Mouse (Mus musculus): ENCODE measurements around the gene Miga2. TPM values are rescaled to one million over a fixed set of nuclear protein-coding genes. Genes with fewer than 3 reads are reported as not detected.
A peak's percentile ranks its signal among the peaks of the same experiment; 100 is the strongest.

The Miga2 gene
- total and polyA plus RNA-seq, 2 experiments from 2014 or later: 28.6 to 70.8 TPM

DNA sequence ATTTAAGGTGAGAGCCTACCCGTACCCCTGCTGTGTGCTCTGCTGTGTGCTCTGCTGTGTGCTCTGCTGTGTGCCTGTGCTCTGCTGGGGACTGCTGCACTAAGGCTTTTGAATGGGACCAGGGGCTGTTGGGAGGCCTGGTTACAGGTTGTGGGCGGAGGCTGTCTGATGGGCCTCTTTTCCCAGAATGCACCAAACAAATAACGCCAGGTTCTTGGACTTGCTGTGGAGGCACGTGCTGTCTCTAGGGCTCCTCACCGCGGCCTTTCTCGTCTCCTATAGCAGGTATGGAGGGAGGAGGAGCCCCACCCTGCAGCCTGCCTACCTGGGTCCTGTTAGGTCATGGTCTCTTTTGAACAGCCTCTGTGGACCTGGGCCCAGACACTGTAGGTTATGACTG is 32.2 kb downstream of the Miga2 start:
- WGBS: 91% methylated on average over 7 of the region's 7 CpGs
- H3K27me3 ChIP-seq (ENCODE audit: insufficient read depth, low read length): no peaks in the 10 kb centered on the region
- H3K4me3 ChIP-seq (ENCODE audit: low read depth, low read length): no peak overlapping the region
- TF ChIP-seq CTCF (IDR thresholded peaks at IDR 0.05; ENCODE audit: low read depth): no peak
- DNase-seq (no peak), ATAC-seq (no peak)
- no peak overlapping the region for H3K27ac ChIP-seq (ENCODE audit: low read depth, low read length)
- peaks cover 9% of the 10 kb centered on the region for H3K4me1 ChIP-seq (ENCODE audit: insufficient read depth)
- no peaks in the 10 kb centered on the region for H3K9me3 ChIP-seq (ENCODE audit: low read length)
- no peak overlapping the region for H3K9ac ChIP-seq
- peaks cover 53% of the 10 kb centered on the region for H3K36me3 ChIP-seq (ENCODE audit: insufficient read depth)
- H3K4me2 ChIP-seq (ENCODE audit: low read depth): no peak overlapping the region

DNA sequence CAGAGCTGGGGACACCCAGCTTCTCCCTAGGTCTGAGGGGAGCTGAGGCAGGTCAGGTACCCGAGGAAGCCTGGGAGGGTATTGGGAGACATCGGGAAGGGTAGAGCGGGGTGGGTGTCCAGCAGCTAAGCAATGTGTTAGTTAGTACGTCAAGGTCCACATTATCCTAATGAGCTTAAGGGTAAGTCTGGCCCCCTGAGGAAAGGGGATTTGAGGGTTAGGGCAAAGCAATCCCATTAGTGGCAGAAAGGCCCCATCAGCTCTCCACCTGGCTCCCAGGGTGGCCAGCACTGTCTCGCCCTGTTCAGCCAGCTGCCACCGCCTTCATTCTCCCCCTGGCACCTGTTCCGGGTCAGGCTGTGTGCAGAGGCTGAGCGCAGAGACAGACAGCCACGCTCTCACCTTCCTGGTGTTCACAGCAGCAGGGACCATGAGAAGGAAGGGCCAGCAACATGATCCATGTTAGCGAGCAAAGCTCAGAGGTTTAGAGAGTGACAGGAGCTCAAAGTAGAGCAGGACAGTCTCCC is 34.0 kb downstream of the Miga2 start:
- Histone ChIP-seq H3K36me3 (ENCODE audit: insufficient read depth) (peaks cover 71% of the 10 kb centered on the region), H3K9me3 (ENCODE audit: low read length) (no peaks in the 10 kb centered on the region), H3K4me1 (ENCODE audit: insufficient read depth) (peaks cover 9% of the 10 kb centered on the region), H3K27me3 (ENCODE audit: insufficient read depth, low read length) (no peaks in the 10 kb centered on the region), H3K9ac (no peak overlapping the region), H3K27ac (ENCODE audit: low read depth, low read length) (no peak overlapping the region), H3K4me3 (ENCODE audit: low read depth, low read length) (no peak overlapping the region), H3K4me2 (ENCODE audit: low read depth) (no peak overlapping the region)
- WGBS: 57% methylated on average over 10 of the region's 10 CpGs
- DNase-seq: no peak
- ATAC-seq: no peak
- no peak for TF ChIP-seq CTCF (IDR thresholded peaks at IDR 0.05; ENCODE audit: low read depth)

DNA sequence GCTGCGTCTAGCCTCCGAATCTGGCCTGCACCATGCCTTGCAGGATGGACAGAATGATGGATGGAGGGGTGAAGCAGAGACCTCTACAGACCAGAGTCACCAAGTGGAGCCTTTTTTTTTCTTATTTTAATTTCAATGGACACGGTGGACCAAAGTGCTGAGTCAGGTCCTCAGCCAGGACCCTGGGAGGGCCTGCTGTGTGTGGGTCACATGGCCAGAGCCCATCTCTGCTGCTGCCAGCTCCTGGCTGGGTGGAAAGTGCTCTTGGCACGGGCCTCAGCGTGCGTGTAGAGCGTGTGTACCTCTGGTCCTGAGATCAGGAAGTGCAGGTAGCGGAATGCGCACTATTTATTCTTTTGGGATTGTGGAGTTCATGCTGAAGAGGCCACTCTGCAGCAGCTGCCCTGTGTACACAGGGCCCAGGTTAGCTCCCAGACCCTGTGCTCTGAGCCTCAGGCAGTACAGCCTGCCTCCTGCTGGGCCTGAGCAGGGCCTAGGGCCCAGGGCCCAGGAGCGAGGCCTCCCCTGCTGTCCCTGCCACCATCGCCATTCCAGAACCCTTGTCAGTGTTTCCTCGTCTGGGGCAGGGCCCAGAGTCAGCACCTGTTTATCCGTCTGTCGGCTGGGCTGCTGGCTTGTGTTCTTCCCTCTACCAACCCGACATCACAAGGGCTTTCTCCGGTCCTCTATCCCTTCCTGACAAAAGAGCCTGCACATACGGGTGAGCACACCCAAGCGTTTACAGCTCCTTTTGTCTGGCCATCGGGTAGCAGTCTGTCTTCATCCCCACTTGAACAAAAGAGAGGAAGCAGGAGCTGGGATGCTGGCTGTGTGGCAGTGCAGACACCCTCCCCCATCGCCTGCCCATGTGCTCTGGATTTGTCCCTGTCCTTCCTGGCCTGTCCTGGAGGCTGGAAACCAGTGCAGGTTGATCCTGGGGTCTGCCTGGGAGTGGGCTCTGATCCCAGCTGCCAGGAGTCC is 35.4 kb downstream of the Miga2 start:
- no peak overlapping the region for H3K4me3 ChIP-seq (ENCODE audit: low read depth, low read length)
- peak; percentile 73 for ATAC-seq
- peak; percentile 45 for DNase-seq
- 18% methylated on average over 20 of the region's 20 CpGs for WGBS
- no peaks in the 10 kb centered on the region for H3K9me3 ChIP-seq (ENCODE audit: low read length)
- H3K27ac ChIP-seq (ENCODE audit: low read depth, low read length): peak overlapping the region; percentile 71
- peaks cover 80% of the 10 kb centered on the region for H3K36me3 ChIP-seq (ENCODE audit: insufficient read depth)
- TF ChIP-seq CTCF (IDR thresholded peaks at IDR 0.05; ENCODE audit: low read depth): no peak
- no peak overlapping the region for H3K4me2 ChIP-seq (ENCODE audit: low read depth)
- peak overlapping the region; percentile 18; the same call in 1 of the 2 replicates for H3K9ac ChIP-seq
- H3K4me1 ChIP-seq (ENCODE audit: insufficient read depth): no peaks in the 10 kb centered on the region
- H3K27me3 ChIP-seq (ENCODE audit: insufficient read depth, low read length): no peaks in the 10 kb centered on the region

DNA sequence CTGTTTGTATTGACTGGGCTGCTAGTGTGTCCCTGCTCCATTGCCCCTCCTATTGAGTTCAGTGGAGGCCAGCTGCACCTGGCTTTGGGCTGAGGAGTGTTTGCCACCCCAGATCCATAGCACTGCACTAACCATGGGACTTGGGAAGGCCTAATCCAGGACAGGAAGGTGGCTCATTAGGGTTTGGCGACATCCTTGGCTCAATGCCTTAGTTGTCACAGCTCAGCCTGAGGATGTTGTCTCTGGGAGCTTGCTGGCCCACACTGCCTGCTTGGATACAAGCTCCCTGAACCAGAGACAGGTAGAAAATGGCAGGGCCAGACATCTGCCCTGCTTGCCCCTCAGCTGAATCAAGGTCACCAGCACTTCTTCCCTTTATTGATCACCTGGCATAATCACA is 37.5 kb downstream of the Miga2 start:
- H3K4me1 ChIP-seq (ENCODE audit: insufficient read depth): no peaks in the 10 kb centered on the region
- H3K36me3 ChIP-seq (ENCODE audit: insufficient read depth): peaks cover 89% of the 10 kb centered on the region
- 77% methylated on average over 1 of the region's 1 CpGs for WGBS
- ATAC-seq (no peak), DNase-seq (no peak)
- H3K4me3 ChIP-seq (ENCODE audit: low read depth, low read length): no peak overlapping the region
- H3K9ac ChIP-seq: no peak overlapping the region
- no peak overlapping the region for H3K27ac ChIP-seq (ENCODE audit: low read depth, low read length)
- H3K4me2 ChIP-seq (ENCODE audit: low read depth): no peak overlapping the region
- no peaks in the 10 kb centered on the region for H3K9me3 ChIP-seq (ENCODE audit: low read length)
- TF ChIP-seq CTCF (IDR thresholded peaks at IDR 0.05; ENCODE audit: low read depth): no peak
- no peaks in the 10 kb centered on the region for H3K27me3 ChIP-seq (ENCODE audit: insufficient read depth, low read length)

DNA sequence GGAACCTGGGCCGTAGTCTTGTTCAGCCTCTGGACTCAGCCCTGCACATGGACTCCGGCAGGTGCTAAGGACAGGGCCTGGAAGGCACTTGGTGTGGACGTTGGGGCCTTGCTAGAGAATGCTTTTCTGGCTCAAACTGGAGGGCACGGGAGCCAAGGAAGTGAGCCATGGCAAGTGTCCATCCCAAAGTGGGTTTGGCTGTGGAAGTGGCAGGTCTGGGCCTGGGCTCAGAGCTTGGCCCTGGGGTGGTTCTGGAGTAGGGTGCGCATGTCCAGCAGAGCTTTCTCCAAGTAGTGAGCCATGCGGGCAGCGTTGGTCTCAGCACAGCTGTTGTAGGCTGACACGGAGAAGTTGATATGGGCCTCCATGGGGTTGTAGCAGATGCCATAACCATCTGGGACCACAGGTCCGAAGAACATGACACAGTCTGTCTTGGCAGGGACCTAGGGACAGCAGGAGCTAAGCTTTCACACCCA is 38.4 kb downstream of the Miga2 start:
- H3K4me2 ChIP-seq (ENCODE audit: low read depth): no peak overlapping the region
- no peak overlapping the region for H3K4me3 ChIP-seq (ENCODE audit: low read depth, low read length)
- H3K27me3 ChIP-seq (ENCODE audit: insufficient read depth, low read length): no peaks in the 10 kb centered on the region
- no peak for TF ChIP-seq CTCF (IDR thresholded peaks at IDR 0.05; ENCODE audit: low read depth)
- no peaks in the 10 kb centered on the region for H3K9me3 ChIP-seq (ENCODE audit: low read length)
- no peak overlapping the region for H3K9ac ChIP-seq
- DNase-seq (no peak), ATAC-seq (no peak)
- peaks cover 87% of the 10 kb centered on the region for H3K36me3 ChIP-seq (ENCODE audit: insufficient read depth)
- H3K4me1 ChIP-seq (ENCODE audit: insufficient read depth): no peaks in the 10 kb centered on the region
- H3K27ac ChIP-seq (ENCODE audit: low read depth, low read length): no peak overlapping the region
- 90% methylated on average over 9 of the region's 9 CpGs for WGBS

DNA sequence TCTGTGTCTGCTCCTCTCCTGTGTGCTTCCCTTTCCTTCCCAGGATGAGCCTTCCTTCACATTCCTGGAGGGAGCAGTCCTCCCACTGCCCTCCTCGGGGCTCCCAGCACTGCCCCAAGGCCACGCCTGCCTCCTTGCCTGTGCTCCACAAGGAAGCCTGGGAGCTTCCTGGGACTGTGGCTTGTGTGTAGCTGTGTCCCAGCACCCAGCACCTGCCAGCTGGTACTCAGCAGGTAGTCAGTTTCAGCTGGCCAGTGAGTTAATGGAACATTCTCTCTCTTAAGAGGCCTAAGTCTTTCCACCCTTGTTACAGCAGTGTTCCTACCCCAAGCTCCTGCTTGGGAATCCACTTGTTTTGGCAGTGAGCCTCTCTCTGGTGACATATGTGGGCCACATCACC is 38.8 kb downstream of the Miga2 start:
- H3K27me3 ChIP-seq (ENCODE audit: insufficient read depth, low read length): no peaks in the 10 kb centered on the region
- DNase-seq (no peak), ATAC-seq (no peak)
- no peak overlapping the region for H3K4me3 ChIP-seq (ENCODE audit: low read depth, low read length)
- H3K4me2 ChIP-seq (ENCODE audit: low read depth): no peak overlapping the region
- H3K36me3 ChIP-seq (ENCODE audit: insufficient read depth): peaks cover 87% of the 10 kb centered on the region
- no peaks in the 10 kb centered on the region for H3K9me3 ChIP-seq (ENCODE audit: low read length)
- H3K27ac ChIP-seq (ENCODE audit: low read depth, low read length): no peak overlapping the region
- no peaks in the 10 kb centered on the region for H3K4me1 ChIP-seq (ENCODE audit: insufficient read depth)
- no peak overlapping the region for H3K9ac ChIP-seq
- no peak for TF ChIP-seq CTCF (IDR thresholded peaks at IDR 0.05; ENCODE audit: low read depth)
- 68% methylated on average over 2 of the region's 2 CpGs for WGBS

DNA sequence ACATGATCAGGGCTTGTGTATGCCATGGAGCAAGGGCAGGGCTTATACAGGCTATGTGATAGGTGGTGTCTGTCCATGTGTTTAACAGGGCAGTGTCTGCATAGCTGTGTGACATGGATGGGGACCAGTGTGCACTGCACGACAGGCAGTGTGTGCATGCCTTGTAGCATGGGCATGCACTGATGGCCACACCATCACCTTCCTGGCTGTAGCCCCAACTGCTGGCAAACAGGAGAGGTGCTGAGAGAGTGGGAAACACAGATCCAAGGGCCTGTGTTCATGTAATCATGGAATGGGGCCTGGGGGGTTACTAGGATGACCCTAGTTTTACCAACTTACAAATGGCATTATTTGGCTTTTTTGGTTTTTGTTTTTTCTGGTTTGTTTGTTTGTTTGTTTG is 39.8 kb downstream of the Miga2 start:
- 75% methylated on average over 1 of the region's 1 CpGs for WGBS
- H3K9ac ChIP-seq: no peak overlapping the region
- no peaks in the 10 kb centered on the region for H3K27me3 ChIP-seq (ENCODE audit: insufficient read depth, low read length)
- TF ChIP-seq CTCF (IDR thresholded peaks at IDR 0.05; ENCODE audit: low read depth): no peak
- no peak overlapping the region for H3K27ac ChIP-seq (ENCODE audit: low read depth, low read length)
- H3K36me3 ChIP-seq (ENCODE audit: insufficient read depth): peaks cover 89% of the 10 kb centered on the region
- ATAC-seq (no peak), DNase-seq (no peak)
- no peaks in the 10 kb centered on the region for H3K9me3 ChIP-seq (ENCODE audit: low read length)
- no peak overlapping the region for H3K4me3 ChIP-seq (ENCODE audit: low read depth, low read length)
- H3K4me1 ChIP-seq (ENCODE audit: insufficient read depth): no peaks in the 10 kb centered on the region
- H3K4me2 ChIP-seq (ENCODE audit: low read depth): no peak overlapping the region

Measured in forebrain, postnatal 0 days (tissue).